Mouse (Mus musculus): Measurements from ENCODE around the gene Epha5. TPM values are rescaled to one million over a fixed set of nuclear protein-coding genes. Genes with fewer than 3 reads are reported as not detected.

Gene Epha5
- total RNA-seq, 2 experiments from 2014 or later = 0.10 to 0.36 TPM

DNA sequence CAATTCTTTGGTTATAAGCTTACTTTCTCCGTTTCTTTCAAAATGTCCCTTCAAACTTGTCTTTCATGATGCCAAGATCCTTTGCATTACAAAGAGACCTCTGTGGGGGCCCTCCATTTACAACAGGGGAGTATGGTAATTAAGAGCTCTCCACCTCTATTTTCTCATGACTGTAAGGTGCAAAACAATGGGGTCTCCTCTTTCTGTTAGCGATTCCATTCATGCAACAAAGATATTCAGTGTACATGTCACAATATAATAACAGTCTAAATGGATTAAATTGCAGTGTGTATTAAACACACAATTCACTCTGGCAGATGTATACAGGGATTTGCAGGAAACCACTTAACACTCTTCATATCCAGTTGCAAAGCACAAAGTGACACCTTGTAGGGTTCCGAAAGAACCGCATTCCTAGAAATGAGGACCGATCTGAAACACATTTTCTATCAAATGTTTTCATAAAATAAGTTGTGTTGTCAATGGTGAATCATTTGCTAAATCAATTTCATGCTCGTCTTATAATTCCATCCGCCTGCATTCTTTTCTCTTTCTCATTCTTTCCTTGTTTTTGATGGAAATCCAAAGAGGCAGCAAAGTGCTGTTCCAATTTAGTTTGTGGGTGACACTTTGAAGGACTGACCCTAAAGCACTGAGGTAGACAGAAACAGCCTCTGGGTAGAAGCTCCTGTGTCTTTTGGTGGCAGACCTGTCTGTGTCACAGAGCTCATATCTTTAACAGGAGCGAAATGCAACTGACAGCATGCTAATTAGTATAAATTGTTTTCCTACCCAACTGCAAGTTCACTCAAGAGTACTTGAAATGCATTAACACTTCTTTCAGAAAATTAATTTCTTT, 118.1 kb downstream of the Epha5 start:
- no peak for DNase-seq

DNA sequence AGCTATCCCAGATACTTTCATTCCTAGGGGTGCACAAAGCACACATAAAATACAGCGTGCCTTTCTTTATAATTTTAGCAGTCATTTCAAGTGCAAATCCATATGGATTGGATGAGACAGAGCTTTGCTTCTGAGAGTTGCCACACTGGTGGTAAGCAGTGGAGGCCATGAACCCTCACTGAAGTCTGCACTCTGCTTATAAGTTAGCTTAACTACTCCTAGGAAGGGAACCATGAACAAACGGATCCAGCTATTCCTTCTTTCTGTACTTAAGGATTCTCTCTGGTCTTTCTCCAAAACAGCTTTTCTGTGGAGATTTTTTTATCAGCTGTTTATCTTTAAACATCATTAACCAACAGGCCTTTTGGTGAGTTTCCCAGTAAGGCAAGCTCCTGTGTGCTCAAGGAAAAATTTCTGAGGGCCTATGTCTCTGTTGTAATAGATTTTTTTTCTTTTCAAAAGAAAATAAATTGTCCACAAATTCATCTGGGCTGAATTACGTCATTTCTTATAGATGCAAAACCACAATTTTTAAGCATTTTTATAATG, 127.7 kb downstream of the Epha5 start:
- no peak for DNase-seq

DNA sequence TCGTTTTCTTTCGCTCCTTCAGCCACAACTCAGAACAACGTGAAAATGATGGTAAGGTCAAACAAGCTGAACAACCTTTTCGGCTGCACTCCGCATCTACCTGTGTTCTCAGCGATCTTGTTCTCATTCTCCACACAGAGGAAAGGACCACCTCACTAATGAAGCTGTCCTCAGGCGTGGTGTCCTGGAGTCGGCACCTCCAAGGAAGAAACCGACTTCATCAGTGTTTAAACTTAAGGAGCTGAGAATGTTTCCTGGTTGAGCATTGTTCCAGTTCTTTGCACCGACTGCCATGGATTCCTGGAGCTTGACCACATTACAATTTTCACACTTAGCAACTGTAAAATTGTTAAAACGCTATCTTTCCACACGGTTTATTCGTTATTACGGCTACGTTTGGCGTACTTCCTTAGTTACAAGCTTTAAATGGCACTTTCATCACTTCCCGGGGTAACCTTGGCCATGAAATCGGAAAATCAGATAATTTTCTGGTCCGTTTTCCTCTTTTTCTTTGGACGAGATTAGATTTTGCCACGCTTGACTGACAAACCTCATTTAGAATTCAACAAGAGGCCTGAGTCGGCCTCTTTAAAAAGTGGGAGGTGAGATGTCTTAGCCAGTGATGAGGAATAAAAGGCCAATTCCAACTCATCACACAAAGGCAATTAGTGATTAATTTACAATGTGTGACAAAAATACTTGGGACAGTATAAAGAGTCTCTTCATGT, 135.7 kb downstream of the Epha5 start:
- DNase-seq = no peak

DNA sequence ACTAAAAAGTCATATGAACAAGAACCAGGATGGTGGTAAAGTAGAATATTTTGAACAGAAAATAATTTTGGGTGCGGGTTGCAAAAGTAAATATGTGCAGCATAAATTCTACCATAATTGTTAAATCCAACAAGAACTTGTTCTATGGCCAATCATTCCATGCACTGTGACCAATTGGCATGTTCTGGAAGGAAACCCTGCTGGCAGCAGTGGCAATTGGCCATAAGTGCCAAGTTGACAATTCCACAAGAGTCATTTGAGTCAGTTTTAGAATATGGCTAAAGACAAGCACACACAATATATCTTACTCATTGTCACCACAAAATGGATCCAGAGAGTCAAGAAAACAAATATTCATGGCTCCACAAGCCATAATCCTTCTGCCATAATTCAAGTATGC, 140.2 kb downstream of the Epha5 start:
- DNase-seq = no peak

DNA sequence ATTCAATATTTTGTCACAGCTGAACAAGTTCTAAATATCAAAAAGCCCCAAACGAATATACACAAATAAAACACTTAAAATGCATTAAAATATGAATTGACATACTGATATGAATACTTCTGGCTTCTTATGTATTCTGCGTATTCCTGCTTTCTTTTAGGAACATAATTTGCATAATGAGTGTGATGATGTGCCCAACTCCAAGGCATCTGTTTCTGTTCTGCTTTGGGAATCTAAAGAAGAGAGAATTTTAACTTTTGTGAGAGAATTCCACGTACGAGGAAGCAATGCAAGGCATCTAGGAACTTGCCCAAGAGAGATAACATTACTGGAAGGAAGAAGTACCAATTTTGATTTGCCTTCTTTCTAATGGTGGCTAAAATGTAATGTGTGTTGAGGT, 151.8 kb downstream of the Epha5 start:
- DNase-seq = no peak

DNA sequence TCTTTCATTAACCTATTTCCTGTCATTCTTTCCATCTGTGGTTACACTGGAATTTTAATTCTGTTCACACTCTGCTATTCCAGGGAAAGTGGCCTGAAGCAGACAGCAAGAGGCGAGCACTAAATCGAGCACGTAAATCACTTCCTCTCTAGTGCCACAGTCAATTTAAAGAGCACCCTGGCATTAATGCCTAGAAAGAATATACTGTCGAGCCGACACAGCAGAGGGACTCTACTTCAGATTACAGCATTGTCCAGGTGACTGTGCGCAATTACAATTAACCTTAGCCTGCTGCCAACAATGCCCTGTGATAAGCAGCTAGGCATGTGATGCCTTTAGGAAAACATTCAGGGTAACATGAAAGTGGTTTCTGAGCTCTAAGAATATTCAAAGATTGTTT, 153.2 kb downstream of the Epha5 start:
- DNase-seq = no peak

DNA sequence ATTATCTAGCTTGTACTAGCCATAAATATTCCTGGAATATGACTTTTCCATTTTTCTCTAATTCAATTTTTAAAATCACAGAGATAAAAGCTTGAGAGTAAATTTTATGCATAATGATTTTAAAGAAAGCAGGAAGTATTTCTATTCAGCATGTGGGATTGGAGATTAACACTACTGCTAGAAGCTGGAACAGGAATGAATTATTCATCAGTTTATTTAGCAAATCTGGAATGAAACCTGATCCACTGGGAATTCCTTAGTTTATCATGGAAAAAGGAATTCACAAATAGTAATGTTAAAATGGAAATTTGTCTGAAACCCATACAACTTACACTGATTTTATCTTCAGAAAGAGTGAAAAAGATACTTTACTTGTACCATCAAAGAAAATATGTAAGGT, 187.2 kb downstream of the Epha5 start:
- DNase-seq = no peak

DNA sequence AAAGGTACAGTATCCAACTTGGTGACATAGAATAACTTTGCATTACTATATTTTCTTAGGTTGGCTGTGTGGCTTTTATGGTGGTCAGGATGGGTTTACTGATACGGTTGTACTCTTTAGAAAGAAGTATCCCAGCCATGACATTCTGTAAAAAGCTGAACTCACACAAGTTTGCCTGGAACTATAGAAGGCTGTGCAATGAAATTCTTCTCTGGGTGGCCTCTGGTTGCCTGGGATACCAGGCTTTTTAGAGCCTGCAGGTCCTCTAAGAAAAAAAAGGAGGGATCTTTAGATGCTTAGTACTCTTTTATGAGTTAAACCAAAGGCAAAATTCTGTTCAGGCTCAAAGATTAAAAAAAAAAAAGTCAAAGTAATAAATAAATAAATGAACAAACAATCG, 208.6 kb downstream of the Epha5 start:
- DNase-seq = no peak

DNA sequence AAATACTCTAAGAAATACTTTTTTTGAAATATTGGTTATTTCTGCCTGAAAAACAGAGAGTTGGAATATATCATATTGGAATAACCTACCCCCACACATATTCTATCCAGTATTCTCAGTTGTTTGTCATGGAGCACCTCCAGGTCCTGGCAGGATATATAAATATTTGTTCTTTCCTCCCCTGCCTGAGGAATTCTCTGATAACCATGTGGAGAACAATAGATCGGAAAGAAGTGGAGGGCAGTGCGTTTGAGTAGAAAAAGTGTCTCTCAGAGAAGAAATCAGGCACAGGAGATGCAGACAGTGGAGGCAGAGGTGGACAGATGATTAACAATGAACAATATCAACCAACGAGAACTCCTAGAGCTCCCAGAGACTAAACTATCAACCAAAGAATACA, 223.8 kb downstream of the Epha5 start:
- no peak for DNase-seq

DNA sequence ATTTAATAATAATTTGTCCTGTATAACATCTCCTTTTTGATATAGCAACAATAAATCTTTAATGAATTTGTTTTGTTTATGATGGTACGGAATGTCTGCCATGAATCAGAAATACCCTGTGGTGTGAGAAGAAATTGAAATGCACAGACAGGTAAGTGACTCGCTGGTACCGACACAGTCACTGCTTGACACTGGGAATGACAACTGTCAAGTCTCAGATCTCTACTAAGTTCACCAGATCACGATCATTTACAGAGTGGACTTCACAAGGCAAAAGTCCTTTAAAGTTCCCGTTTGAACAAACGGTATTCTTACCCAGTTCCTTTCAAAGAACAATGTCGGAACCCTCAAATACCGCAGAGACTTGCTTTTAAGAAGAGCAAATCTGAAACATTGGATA, 233.0 kb downstream of the Epha5 start:
- DNase-seq = no peak

DNA sequence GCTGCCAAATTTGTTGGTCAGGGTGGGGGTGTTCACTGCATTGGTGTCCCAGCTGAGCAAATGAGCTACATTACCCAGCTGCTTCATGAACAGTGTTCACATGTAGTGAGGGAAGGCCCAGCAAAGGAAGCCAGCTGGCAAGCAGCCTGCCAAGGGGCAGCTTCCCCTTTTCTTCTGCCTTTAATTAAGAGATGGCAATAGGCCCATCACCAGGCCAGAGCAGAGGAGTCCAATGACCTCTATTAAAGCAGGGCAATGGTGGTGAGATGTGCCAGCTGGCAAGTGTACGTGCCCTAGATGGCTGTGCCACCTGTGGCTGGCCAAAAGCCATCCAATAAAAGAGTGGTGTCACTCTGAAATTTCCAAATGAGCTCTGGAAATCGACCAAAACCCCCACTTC, 264.1 kb downstream of the Epha5 start:
- no peak for DNase-seq

DNA sequence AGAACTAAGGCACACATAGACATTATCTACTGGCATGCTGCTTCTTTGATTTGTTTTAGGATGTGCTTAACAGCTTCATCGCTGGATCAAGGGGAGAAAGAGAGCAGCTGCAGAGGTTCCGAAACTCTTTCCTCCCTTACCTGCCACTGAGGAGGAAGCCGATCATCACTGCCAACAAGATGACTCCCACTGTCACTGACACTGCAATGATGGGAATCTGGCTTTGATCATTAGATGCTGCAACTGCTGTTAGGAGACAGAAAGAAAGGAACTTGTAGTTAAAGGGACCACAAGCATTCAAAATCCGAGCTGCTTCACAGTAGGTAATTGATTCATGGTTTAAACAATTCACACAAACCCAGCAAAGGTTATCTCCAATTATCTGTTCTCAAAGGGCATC, 275.0 kb downstream of the Epha5 start:
- no peak for DNase-seq

DNA sequence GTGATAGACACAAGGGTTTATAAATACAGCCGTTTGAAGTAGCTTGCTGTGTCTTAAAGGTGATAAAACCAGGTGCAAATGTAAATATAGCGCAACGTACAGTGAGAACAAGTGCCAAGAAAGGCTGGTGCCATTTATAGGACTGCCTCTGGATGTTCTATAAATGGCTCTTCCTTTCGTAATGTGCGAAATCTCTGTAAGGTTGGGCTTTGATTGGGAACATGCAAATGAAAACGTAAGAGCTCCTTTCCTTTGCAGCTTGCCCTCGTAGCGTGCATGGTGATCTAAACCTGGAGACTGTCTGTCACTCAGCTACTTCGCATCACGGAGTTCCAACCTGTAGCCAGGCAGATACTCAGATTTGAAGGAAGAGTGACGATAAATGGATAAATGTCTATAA, 321.2 kb downstream of the Epha5 start:
- DNase-seq = no peak

DNA sequence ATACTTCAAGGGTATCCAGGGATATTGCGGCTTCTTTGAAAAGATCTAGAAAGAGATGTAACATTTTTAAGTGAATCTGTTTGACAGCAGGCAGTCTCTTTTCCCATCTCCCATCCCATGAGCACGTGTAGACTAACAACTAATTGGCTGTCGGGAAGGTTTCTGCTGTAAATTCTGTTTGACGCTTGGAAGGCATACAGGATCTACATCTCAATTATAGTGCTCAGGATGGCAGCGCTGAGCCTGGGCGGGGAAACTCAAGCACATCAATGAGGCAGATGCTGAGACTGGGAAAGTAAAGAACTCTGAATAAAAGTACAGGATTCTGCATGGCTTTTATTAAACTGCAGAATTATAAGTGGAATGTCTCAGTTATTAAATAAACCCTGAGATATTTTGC, 335.9 kb downstream of the Epha5 start:
- no peak for DNase-seq

DNA sequence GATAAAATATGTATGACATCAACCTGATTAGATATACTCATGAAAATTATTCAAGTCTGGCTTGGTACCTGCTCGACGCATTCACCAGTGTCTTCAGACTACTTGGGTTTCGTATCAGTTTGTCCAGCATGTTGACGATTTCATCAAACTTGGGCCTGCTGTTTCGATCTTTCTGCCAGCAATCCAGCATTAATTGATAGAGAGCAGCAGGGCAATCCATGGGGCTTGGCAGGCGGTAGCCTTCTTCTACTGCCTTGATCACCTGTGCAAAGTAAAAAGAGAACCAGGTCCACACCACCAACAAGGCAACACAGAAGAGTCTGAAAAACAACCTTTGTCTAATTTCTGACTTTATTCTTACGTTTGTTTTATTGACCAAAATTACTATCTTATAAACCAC, 346.2 kb downstream of the Epha5 start:
- no peak for DNase-seq

DNA sequence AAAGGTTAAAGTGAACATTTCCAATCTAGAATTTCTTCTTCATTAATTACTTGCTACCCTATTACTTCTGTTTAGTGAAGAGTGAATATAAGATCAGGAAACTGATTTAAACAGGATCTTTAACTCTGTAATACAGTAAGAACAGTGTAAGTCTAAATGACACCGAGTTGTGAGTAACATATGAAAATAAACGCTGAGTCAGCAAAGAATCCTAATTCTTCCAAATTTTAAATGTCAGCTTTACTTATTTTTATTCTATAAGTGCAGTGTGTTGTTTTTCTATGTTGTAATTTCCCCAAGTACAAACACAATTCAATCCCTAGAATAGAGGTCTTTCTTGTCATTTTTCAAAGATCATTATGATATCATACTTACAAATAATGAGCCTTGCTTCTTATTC, 363.3 kb downstream of the Epha5 start:
- no peak for DNase-seq

DNA sequence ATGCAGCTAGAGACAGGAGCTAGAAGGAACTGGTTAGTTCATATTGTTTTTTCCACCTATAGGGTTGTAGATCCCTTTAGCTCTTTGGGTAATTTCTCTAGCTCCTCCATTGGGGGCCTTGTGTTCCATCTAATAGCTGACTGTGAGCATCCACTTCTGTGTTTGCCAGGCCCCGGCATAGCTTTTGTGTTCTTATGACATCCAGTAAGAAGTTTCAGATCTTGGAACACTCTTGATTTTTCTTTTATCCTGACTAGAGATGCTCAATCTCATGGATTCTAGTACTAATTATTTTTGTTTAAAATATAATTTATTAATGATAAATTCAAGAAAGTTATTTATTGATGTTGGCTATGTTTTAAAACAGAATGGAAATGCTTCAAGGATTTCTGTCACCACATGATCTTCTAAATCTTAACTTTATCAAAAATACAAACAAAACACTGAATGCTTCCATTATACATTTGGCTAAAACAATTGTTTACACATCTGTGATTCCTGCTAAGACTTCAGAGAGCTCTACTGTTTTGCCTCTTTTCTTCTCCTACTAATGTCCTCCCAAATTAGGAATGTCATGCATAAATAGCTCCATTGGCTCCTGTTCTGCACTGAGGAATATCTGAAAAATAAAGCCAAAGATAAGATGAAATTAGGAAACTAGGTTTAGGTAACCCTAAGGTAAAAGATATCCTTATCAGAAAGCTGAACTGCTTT, 379.8 kb downstream of the Epha5 start:
- no peak for DNase-seq

Measured in heart, postnatal 4 days (tissue).